Mouse (Mus musculus): Measurements from ENCODE around the gene Pigs.
A peak's percentile ranks its signal among the peaks of the same experiment; 100 is the strongest.

Gene Pigs

GRCm38 (mm10) chr11:78341702-78342101 is 13.5 kb downstream of the Pigs start:
- no peak for DNase-seq

GRCm38 (mm10) chr11:78343381-78344327 is 15.4 kb downstream of the Pigs start, which contains the start of gene Unc119:
Gene Unc119, plus strand, starts transcription at chr11:78343482.
- DNase-seq: peak; percentile 78

GRCm38 (mm10) chr11:78344328-78344889 is 16.2 kb downstream of the Pigs start:
- DNase-seq: peak; percentile 28

- peak; percentile 34 for DNase-seq
Measured at GRCm38 (mm10) chr11:78344890-78345715, 16.9 kb downstream of the Pigs start.

GRCm38 (mm10) chr11:78345801-78346200 is 17.6 kb downstream of the Pigs start:
- no peak for DNase-seq

GRCm38 (mm10) chr11:78346326-78347069 is 18.3 kb downstream of the Pigs start:
- no peak for DNase-seq

GRCm38 (mm10) chr11:78347070-78347754 is 19.0 kb downstream of the Pigs start:
- peak; percentile 76 for DNase-seq

GRCm38 (mm10) chr11:78347908-78348307 is 19.7 kb downstream of the Pigs start:
- peak; percentile 25 for DNase-seq

GRCm38 (mm10) chr11:78348474-78348873 is 20.3 kb downstream of the Pigs start:
- no peak for DNase-seq

- no peak for DNase-seq
Measured at GRCm38 (mm10) chr11:78349441-78350358, 21.5 kb downstream of the Pigs start.

GRCm38 (mm10) chr11:78353081-78353480 is 24.9 kb downstream of the Pigs start:
- DNase-seq: no peak

GRCm38 (mm10) chr11:78354905-78355304 is 26.7 kb downstream of the Pigs start:
- DNase-seq: no peak

- peak; percentile 57 for DNase-seq
Measured at GRCm38 (mm10) chr11:78355471-78356238, 27.4 kb downstream of the Pigs start.

GRCm38 (mm10) chr11:78358330-78359007 is 30.3 kb downstream of the Pigs start:
- DNase-seq: peak; percentile 31

GRCm38 (mm10) chr11:78360125-78360788 is 32.0 kb downstream of the Pigs start:
- DNase-seq: peak; percentile 72

- DNase-seq: no peak
Measured at GRCm38 (mm10) chr11:78360789-78361131, 32.5 kb downstream of the Pigs start.

- DNase-seq: no peak
Measured at GRCm38 (mm10) chr11:78363309-78364007, 35.2 kb downstream of the Pigs start.

GRCm38 (mm10) chr11:78364103-78364502 is 35.9 kb downstream of the Pigs start:
- DNase-seq: no peak
